Mouse (Mus musculus): Measurements from ENCODE around the gene Abca13. TPM values are rescaled to one million over a fixed set of nuclear protein-coding genes. Genes with fewer than 3 reads are reported as not detected.
A peak's percentile ranks its signal among the peaks of the same experiment; 100 is the strongest.
"Not testable (repeated sequence)": the region's sequence is repeated elsewhere in the genome, so short reads cannot be mapped to it uniquely, and the experiment has no call there.

Gene Abca13
- polyA plus RNA-seq (2012; rRNA removed) = 0.02 and 0.04 TPM in 2 replicates

DNA sequence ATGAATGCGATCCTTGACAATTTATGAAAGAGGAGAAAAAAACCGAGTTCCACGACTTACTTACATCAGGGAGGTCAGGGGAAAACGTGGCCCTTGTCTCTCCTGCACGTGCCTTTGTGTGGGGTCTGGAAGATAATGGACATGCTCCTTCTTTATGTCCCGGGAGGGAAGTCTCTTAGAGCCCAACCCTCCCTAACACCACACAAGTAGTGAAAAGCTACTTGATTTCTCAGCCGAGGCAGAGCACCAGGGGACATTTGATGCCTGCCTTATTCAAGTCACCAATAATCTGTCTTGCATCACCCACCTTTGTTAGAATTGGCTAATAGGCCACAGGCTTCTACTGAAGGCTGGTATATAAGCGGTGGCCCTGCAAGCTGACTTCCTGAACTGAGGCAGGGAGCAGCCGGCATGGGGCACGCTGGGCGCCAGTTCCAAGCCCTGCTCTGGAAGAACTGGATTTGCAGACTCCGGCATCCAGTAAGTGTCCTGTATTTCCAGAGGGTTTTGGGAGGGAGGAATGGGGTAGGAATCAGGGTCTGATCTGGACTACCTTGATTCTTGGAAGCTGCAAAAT, at the start of gene Abca13:
Gene Abca13, plus strand, starts transcription at position 388 of the 577 bp plus-strand sequence.
- no peak for DNase-seq (ENCODE audit: extremely low spot score in 1 of 2, low spot score in 1 of 2)

DNA sequence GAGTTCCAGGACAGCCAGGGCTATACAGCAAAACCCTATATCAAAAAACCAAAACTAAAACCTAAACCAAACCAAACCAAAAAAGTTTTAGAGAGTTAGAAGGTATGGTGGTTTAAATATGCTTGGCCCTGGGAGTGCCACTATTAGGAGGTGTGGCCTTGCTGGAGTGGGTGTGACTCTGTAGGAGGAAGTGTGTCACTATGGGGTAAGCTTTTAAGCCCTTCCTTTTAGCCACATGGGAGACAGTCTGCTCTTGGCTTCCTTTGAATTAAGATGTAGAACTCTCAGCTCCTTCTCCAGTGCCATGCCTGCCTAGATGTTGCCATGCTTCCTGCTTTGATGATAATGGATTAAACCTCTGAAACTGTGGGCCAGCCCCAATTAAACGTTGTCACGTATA, 46.6 kb upstream of the Abca13 start:
- DNase-seq (ENCODE audit: extremely low spot score in 1 of 2, low spot score in 1 of 2) = no peak

DNA sequence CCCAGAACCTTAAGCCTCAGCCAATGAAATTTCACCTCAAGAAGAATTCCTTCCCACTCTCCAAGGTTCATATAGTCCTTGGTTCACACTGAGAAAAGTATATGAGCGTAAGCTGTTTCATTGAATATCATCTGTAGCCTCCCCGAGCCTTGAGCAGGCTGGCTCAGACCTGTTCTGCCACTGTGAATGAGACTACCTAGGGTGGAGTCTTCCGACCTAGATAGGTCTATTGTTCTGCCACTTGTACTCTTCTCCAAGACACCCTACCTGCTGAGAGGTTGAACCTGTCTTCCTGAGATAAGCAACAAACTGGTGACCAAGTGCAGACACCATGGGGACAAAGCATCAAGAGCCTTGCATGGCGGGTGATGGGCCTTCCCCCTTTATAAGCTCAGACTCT, 45.6 kb upstream of the Abca13 start:
- DNase-seq (ENCODE audit: extremely low spot score in 1 of 2, low spot score in 1 of 2) = no peak

DNA sequence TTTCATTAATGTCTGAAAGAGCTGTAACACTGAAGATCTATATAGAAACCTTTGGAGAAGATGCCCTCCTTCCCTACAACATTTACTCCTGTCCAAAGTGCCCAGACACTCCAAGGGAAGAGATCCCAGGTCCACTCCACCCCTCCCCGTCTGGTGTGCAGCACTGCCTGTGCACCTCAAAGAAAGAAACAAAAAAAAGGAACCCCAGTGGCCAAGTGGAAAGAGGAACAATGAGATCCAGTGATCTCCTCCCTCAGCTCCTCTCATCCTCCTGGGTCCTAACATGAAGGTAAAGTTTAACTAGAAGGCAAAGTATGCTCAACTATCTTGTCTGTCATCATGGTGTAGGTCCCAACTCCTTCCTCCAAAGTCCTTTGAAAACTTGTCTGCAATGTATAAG, 45.1 kb upstream of the Abca13 start:
- no peak for DNase-seq (ENCODE audit: extremely low spot score in 1 of 2, low spot score in 1 of 2)

DNA sequence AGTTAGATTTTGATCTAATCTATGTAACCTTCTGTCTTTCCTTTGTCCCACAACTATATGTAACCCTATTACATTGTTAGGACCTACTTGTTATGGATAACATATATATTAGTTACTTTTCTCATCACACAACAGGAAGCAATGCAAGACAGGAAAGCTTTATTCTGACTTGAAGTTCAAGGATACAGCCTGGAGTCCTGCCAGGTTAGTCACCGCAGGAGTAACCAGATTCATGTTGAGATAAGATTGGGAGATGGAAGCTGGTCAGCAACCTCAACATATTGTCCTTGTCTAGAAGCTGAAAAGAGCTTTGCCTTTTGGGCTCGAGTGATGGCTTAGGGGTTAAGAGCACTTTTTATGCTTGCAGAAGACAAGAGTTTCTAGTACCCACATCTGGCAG, 43.5 kb upstream of the Abca13 start:
- DNase-seq (ENCODE audit: extremely low spot score in 1 of 2, low spot score in 1 of 2) = no peak

DNA sequence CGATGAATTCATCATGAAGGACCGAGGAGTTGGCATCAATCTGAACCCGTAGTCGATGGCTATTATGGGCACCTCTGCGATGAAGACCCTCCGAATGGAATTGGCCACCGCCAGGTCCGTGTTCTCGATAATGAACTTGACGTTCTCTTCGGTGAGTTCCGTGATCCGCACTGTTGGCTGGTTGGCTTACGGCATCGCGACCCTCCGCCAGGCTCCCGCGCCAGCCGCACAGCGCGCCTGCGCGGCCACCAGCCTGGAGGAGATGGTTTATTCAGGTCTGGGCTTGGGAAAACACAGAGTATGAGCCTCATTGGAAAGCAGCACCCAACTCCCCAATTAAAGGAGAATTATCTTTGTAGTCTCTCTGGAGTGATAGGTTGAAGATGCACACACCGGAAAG, 41.3 kb upstream of the Abca13 start:
- DNase-seq (ENCODE audit: extremely low spot score in 1 of 2, low spot score in 1 of 2) = not testable (repeated sequence)

DNA sequence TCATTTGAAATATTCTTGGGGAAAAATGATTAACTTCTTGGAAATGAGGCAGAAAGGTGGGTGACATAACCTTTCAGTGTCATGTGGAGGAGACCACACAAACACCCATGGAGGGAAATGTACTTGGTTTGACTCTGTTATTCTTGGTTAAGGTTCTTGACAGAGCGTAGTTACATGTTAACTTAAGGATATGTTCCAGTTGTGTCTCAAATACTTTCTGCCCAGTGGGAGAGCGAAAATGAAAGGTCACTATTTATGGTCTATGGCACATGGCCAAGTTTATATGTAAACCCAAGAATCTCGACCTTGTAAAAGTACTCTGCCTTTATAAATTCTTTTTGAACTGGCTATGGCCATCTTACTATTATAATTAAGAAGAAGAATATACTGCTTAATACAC, 31.8 kb upstream of the Abca13 start:
- DNase-seq (ENCODE audit: extremely low spot score in 1 of 2, low spot score in 1 of 2) = no peak

DNA sequence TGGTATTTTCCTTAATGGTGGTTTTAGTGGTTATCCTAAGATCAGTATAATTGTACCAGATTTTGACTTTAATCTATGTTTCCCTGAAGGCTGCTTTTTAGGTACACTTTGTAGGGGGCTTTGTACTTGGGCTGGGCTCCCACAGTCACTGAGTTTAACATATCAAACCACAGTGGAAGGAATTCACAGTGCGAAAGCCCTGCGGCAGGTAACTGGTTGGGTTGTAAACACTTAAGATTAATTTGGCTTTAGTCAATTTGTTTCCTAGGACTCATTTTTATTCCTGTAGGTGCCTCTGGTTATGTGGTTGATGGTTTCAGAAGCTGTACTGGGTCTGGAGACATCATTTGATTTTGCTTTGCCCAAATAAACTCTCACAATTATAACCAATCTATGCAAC, 24.4 kb upstream of the Abca13 start:
- no peak for DNase-seq (ENCODE audit: extremely low spot score in 1 of 2, low spot score in 1 of 2)

DNA sequence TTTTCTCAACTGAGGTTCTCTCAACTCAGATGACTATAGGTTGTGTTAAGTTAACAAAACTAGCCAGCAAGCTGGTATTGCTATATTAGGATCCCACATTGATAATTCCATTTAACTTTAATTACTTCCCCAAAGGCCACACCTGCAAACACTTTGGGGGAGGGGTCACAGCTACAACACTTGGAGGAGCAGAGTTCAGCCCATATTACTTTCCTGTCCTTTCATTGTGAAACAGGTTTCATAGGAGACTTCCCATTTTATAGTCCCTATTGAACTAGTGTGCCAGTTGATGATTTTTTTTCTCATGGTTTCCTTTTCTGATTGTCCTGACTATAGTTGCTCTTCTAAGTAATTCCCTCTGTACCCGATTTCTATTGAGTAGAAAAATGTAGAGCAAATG, 10.3 kb upstream of the Abca13 start:
- no peak for DNase-seq (ENCODE audit: extremely low spot score in 1 of 2, low spot score in 1 of 2)

DNA sequence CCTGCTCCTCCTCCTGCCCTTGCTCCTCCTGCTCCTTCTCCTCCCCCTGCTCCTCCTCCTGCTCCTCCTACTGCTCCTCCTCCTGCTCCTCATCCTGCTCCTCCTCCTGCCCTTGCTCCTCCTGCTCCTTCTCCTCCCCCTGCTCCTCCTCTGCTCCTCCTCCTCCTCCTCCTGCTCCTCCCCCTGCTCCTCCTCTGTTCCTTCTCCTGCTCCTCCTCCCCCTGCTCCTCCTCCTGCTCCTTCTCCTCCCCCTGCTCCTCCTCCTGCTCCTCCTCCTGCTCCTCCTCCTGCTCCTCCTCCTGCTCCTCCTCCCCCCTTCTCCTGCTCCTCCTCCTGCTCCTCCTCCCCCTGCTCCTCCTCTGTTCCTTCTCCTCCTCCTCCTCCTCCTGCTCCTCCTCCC, 2.3 kb upstream of the Abca13 start:
- DNase-seq (ENCODE audit: extremely low spot score in 1 of 2, low spot score in 1 of 2) = not testable (repeated sequence)

DNA sequence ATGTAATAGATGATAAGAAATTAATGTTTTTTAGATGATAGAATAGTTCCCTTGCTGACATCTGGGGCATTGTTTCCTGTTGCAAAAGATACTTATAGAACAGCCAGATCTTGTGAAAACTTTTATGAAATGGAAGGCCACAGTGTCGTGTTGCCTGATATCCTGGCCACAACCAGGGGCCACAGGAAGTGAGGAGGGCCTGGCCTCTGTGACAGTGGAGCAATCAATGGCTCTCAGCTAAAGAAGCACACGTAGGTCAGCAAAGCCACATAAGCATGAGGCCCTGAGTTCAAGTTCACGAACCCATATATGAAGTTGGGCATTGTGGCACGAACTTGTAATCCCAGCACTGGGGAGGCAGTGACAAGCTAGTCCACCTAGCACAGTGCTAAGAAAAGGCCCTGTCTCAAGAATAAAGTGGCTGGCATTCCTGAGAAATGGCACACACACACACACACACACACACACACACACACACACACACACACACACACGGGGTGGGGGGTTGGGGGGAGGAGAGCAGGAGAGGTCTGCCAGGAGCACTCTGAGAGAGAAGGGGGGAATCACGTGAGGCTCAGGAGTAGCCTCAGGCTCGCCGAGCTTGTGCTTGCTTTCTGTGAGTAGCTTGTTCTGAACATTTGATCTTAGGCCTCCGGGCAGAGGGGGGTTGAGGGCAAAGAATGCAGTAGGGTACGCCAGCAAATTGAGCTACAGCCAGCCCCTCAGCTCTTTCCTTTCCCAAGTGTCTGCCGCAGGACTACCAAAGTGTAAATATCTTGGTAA, 779 bp upstream of the Abca13 start:
- DNase-seq (ENCODE audit: extremely low spot score in 1 of 2, low spot score in 1 of 2) = no peak

DNA sequence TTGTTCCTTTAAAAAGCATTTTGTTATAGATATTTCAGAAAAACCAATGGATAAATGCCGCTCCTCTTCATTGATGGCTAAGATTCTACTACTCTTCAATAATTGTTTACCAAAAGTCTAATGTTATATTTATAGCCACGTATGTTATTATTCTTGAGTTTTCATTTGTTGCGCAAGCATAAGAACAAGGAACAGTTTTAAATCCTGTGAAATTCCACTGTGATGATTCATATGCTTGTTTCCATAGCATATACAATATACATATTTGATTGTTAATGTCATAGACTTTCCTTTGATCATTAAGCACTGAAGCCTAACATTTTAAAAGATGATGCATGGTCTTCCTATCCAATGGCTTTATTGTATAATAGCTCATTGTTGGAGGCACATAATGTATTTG, 3.1 kb downstream of the Abca13 start:
- DNase-seq (ENCODE audit: extremely low spot score in 1 of 2, low spot score in 1 of 2) = no peak

DNA sequence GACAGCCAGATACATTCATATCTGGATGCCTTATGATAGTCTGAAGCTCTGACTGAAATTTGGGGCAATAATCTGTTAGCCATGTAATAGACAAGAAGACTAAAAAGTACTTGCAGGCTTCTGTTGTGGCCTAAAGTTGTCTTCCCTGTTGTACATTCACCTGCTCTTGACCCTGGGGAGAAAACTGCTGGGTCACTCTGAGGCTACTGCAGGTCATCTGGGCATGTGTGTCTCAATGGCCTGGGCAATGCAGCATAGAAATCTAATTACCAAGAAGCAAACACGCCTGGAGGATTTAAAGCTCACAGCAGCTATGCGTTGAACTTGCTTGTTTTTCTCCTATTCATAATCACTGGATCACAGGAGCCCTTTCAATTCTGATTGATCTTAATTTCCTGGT, 8.1 kb downstream of the Abca13 start:
- DNase-seq (ENCODE audit: extremely low spot score in 1 of 2, low spot score in 1 of 2) = no peak

DNA sequence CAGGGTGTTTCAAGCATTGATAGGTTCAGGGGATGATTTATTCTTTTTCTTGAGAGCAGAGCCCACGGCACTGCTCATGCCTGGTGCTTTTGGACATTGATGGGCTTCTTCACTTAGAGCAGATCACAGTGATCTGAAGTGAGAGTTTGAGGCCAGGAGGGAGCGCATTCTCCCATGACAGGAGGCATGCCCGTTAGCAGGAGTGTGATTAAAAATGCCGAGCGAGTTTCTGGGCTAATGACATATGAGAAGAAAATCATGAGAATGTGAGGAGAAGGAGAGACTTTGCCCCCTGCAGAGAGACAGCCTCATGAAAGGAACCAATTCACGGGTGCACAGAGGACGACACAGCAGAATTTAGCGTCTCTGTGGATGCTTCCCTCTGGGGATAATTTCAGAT, 19.0 kb downstream of the Abca13 start:
- DNase-seq (ENCODE audit: extremely low spot score in 1 of 2, low spot score in 1 of 2) = no peak

DNA sequence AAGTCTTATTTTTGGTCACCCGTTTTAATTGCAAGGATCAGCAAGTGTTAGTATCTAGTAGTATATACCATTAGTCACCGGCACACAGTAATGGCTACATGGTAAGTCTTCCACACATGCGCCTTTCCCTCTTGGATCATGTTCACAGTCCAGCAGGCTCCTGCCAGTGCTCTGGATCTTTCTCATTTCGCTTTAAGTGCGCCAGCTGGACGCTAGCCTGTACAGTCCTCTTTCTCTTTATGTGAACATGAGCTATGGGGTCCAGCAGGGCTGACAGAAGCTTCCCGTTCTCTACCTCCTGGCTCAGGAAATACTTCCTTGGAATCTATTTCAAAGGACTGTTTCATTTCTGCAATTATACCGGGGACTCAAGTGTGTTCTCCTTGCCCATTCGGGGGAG, 21.8 kb downstream of the Abca13 start:
- DNase-seq (ENCODE audit: extremely low spot score in 1 of 2, low spot score in 1 of 2) = no peak

DNA sequence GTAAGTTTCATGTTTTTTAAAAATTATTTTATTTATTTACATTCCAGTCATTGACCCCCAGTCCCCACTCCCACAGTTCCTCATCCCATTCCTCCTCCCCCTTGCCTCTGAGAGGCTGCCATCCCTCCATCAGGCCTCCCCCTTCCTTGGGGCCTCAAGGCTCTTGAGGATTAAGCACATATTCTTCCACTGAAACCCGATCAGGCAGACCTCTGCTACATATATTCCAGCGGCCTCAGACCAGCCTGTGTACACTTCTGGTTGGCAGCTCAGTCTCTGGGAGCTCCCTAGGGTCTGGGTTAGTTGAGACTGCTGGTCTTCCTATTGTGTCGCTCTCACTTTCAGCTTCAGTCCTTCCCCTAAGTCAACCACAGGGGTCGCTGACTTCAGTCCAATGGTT, 24.5 kb downstream of the Abca13 start:
- no peak for DNase-seq (ENCODE audit: extremely low spot score in 1 of 2, low spot score in 1 of 2)

DNA sequence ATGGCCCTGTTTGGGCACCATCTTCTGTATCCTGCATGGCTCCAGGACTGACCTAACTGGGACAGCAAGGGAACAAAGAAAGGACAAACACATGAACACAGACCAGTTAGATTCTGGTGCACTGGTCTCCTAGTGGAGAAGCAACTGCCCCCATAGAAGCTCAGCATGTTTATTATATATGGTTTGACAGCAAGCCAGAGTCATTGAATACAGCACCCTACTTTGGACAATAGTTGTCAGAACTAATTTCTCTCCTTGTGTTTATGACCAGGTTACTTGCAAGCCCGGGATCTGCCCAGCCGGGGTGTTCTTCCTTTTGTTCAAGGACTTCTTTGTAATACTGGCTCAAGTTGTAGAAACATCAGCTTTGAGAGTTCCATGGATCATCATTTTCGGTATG, 28.8 kb downstream of the Abca13 start:
- no peak for DNase-seq (ENCODE audit: extremely low spot score in 1 of 2, low spot score in 1 of 2)

DNA sequence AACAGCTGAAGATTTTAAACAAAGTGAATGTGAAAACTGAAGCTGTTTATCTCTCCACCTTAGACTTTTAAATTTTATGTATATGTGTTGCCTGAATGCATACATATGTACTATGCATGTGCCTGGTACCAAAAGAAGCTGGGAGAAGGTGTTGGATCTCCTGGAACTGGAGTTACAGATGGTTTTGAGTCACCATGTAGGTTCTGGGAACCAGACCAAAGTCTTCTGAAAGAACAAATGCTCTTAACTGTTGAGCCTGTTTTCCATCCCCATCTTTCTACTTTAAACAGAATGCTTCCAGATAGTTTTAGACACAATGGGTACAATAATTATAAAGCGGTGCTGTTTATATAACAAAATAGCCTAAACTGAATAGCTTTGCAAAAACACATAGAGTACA, 29.9 kb downstream of the Abca13 start:
- DNase-seq (ENCODE audit: extremely low spot score in 1 of 2, low spot score in 1 of 2) = peak in 1 of 2 experiments; percentile 38

DNA sequence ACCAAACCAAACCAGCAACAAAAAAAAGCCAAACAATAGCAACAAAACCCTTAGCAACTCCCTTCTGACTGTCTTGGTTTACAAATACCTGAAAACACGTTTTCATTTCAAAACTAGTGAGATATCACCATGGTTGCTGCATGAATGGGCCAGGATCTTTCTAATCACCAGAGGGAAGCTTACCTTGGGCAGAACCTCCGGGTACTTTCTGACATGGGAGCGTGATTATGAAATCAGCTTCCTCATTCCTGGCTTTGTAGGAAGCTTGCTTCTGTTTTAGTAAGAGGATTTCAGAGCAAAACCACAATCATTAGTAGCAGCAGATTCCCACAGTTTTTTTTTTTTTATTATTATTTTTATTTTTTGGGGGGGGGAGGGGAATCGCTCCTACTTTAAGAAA, 34.7 kb downstream of the Abca13 start:
- DNase-seq (ENCODE audit: extremely low spot score in 1 of 2, low spot score in 1 of 2) = no peak

DNA sequence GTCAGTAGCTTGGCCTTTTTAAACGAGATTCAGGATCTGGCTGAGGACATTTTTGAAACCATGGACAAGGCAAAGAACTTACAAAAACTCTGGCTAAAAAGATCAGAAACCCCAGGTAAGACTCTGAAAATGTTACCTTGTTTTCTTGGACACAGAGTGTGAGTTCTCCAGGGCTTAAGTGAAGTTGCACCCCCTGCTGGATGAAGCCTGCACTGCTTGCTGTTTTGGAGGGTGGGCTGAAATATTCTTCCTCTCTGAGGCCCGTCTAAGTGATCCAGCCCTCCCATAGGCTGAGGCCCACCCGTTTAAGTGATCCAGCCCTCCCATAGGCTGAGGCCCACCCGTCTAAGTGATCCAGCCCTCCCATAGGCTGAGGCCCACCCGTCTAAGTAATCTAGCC, 57.9 kb downstream of the Abca13 start:
- peak in 1 of 2 experiments; percentile 2 for DNase-seq (ENCODE audit: extremely low spot score in 1 of 2, low spot score in 1 of 2)

DNA sequence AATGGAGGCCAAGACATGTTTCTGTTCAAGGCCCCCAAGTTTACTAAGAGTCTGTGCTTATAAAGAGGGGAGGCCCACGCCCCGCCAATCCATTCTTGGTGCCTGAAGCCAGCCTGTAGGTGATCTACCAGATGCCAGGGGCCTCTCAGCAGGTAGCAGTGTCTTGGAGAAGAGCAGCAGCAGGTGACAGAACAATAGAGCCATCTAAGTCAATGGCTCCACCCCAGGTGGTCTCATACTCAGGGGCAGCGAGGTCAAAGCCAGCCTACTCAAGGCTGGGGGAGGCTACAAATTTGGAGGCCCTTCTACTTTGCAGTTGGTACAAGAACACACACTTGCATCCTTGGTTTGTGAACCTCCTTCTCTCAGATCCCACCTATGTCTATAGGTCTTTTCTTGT, 71.3 kb downstream of the Abca13 start:
- not testable (repeated sequence) for DNase-seq (ENCODE audit: extremely low spot score in 1 of 2, low spot score in 1 of 2)

DNA sequence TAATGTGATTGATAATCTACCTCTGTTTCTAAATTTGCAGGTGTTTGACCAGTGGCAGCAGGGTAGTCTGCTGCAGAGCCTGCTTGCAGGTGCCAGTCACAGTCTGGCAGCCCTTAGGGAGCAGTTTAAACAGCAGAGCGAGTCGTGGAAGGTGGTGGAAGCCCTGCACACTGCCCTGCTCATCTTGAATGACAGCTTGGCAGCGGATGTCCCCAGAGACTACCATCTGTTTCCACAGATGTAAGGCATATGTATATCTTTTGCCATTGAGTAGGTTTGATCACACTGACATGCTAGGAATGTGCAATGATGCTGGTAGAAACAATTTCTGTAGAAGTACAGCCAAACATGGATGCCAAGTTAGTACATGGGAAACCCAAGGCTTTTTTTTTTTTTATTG, 77.3 kb downstream of the Abca13 start:
- peak; percentile 6 to 35 for DNase-seq (ENCODE audit: extremely low spot score in 1 of 2, low spot score in 1 of 2)
